Mouse (Mus musculus) layer of hippocampus, postnatal 25 days (tissue): Measurements from ENCODE around the gene Eif4g2. TPM values are rescaled to one million over a fixed set of nuclear protein-coding genes. Genes with fewer than 3 reads are reported as not detected.

Experiments
- DNase-seq, 2 experiments: peaks; one replicate each; pipeline ENCODE4 v3.0.0; 2022; ENCODE audit warnings: mixed read lengths in 2 of 2, low spot score in 1 of 2; ENCODE audit errors: extremely low spot score in 1 of 2
- total RNA-seq, 2 experiments: library from RNA; stranded (reverse); gene quantifications; 2 replicates each; pipeline ENCODE4 v1.2.3; 2021

Gene Eif4g2
- total RNA-seq, 2 experiments from 2014 or later = 649 to 659 TPM

DNA sequence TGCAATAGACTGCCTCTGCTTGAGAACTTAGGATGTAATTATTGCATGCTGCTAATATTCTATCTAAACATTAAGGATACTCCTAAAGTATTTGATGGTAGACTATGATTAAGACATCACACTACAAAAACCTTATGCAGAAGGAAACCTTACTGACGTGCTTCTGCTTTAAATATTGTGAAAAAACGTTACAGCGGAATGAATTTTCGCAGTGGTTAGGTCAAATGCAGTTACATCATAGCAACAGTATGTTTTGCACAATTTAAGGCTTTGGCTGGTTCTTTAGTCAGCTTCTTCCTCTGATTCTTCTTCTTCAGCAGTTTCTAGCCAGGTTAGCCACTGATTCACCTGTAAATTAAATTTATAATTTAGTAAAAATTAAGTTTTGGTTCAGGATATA lies 10.4 kb downstream of the Eif4g2 start:
- DNase-seq = no peak

DNA sequence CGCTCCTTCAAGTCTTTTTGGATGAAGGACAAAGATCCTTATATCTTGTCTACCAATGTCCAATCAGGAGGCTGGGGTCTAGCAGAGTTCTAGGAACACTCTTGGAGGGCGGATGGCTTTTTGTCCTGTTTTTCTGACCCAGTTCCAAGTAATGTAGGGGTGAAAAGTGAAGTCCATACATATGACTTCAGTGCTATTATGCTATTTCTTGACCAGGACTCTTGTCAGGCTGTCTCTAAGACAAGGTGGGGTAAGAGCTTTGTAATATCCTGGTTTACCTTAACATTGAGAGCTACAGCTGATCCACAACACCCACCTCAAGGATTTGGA lies 12.7 kb downstream of the Eif4g2 start:
- no peak for DNase-seq

DNA sequence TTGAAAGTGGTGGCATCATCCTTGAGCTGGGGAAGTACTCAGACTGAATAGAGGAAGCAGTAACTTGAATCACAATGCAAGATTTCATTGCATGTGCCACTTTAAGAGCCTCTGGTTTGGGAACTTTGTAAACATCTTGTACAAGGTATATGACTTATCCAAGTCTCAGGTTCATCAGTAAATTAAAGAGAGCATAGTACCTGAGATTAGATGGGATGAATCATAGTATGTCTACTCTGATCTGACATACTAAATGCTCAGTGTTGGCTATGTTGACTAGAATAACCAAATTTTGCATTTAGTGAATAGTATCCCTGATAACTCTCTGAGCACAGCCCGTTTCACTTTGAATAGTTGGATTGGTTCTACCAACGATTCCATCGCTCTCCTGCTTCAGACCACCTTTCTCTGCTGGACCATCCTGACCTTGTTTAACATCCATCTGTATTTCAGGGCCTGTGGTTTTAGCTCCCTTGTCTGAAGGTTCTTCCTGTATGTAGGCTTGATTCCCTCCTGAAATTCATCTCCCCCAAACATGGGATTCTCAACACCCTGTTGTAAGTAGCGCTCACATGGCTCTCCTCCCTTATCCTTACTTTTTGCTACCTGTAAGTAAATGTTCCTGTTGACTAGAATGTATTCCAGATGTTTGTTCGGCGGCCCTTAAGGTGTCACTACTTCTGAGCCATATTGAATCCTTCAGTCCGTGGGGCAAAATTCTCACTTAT lies 13.2 kb downstream of the Eif4g2 start:
- no peak for DNase-seq

DNA sequence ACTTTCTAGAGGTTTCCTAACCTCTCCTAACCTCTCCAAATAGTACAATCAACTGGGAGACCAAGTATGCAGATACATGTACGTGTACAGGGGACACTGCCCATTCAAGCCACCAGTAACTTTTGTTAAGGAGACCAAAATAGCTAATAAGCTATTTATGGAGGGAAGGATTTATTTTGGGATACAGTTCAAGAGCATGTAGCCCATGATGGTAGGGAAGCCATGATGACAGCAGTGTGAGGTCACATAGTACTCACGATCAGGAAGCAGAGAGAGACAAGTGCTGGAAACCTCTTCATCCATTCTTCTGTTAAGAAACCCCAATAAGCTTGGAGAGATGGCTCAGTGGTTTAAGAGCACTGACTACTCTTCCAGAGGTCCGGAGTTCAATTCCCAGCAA lies 14.6 kb downstream of the Eif4g2 start:
- no peak for DNase-seq

DNA sequence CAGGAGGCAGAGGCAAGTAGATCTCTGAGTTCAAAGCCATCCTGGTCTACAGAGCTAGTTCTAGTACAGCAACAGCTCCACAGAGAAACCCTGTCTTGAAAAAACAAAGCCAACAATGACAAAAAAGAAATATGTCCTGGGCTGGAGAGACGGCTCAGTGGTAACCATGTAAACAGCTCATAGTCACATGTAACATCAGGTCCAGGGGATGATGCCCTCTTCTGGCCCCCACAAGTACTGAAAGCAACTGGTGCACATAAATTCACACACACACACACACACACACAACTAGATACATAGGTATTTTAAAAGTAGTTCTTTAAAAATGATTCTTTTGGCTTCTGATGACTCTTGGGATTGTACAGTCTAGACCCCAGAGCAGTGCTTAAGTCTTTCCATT lies 19.9 kb downstream of the Eif4g2 start:
- no peak for DNase-seq

DNA sequence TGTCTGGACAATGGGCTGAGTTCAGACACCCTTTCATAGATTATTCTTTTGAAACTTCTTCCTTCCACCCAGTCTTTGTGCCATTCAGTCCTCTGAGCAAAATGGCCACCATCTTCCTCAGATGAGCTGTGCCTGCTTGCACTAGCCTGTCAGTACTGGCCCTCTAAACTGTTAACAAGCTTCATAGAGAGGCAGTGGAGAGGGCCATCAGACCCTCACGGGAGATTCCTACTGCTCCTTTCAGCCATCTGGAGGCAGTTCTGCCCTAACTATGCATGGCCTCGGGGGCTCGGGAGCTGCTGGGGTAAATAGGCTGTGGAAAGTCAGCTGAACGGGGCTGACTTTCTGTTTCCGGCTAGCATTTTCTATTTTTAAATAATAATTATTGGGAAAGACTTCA lies 23.3 kb downstream of the Eif4g2 start:
- no peak for DNase-seq

DNA sequence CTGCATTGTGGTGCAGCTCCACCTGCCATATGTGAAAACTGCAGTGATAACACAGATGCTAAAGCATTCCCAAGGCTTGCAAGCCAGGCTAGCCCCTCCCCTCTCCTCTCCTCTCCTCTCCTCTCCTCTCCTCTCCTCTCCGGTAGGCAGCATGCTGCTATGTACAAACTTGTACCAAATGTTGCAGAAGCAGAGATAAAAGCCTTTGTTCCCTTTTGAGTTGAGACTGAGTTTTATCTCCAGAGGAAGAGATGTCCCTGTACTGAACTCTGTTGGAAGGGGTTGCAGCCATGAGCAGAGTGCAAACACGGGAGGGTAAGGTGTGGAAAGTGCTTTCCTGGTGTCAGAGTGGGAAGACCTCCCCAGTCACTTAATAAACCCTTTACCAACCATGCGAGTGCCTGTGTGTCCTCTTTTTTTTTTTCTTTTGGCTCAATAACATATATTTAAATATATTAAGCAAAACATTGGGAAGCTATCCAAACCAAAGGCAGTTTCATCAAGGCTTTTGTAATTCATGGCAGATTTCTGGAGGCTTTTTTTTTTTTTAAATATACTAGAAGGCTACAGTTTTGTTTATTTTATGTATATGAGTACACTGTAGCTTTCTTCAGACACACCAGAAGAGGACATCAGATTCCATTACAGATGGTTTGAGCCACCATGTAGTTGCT lies 26.7 kb downstream of the Eif4g2 start:
- no peak for DNase-seq

DNA sequence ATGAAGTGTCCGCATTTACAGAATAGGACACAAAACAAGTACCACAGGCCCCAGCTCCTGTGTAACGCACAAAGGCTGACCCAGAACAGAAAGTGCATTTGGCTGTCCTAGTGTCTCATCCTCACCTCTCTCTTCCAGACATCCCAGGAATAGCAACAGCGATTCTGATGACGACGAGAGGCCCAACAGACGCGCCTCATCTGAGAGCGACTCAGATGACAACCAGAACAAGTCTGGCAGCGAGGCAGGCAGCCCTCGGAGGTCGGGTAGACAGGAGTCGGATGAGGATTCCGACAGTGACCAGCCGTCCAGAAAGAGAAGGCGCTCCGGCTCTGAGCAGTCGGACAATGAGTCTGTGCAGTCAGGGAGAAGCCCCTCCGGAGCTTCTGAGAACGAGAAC lies 27.6 kb downstream of the Eif4g2 start:
- DNase-seq = no peak

DNA sequence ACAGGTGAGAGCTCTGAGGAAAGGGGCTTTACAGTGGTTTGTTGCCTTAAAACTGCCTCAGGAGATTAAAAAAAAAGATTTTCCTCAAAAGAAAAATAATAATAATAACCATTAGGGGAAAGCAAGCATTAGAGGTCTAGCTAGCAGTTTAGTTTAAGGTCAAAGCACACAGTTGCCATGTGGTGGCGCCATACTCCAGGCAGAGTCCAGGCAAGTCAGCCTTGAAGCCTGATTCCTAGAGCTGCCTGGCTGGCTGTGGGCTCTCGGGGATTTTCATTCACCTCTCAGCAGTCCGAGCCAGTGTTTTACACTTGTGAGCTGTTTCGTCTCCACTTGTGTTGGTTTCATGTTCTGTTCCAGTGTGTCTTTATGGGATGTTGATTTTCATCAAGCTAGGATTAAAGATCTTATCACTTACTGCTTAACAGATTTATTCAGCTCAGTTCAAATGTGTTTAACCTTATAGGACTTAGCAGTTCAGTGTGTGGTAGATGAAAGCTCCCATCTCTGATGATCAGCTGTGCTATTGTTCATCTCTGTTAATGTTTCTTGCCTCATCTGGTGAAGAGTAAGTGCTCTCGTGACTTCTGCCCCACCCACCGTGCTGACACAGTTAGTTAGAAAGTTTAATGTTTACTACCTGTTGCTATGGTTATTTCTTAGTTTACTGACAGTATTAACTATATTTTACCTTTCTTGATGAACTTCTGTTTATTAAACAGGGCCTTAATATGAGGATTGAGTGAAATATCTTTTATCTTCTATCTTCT lies 33.0 kb downstream of the Eif4g2 start:
- peak; percentile 34 to 59 for DNase-seq

DNA sequence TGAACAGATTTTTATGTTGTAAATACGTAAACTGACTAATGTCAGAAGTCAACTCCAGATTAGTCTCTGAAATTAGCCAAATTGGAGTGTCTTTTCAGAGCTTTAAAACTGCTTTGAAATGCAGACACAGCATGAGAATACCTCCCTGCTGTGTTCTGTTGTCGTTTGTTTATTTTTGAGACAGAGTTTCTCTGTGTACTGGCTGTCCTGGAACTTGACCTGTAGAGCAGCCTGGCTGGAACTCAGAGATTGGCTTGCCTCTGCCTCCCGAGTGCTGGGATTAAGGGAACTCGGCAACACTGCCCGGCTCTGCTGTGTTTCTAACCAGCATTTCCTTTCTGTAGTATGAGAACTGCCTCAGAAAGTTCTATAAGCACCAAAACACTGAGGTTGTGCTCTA lies 33.9 kb downstream of the Eif4g2 start:
- DNase-seq = no peak

DNA sequence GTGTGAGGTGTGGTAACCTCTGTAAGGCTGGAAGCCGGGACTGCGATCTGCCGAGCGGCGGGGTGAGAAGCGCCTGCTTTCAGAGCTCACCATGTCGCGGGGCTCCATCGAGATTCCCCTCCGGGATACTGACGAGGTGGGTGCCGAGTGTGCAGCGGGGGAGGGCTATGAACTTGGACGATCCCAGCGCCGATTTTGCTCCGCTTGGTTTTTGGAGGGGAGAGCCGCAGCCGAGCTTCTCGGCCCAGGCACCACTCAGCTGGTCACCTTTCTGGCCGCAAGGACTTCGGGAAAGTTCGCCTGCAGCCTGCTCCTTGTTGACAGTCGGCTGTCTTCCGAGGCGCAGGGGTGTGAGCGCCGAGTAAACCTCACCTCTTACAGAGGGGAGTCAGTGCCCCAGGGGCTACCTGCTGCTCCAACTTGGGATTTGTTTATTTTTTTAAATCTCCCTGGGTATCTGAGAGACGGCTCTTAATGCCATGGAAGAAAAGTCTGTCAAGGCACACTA lies 53.7 kb downstream of the Eif4g2 start:
- no peak for DNase-seq

DNA sequence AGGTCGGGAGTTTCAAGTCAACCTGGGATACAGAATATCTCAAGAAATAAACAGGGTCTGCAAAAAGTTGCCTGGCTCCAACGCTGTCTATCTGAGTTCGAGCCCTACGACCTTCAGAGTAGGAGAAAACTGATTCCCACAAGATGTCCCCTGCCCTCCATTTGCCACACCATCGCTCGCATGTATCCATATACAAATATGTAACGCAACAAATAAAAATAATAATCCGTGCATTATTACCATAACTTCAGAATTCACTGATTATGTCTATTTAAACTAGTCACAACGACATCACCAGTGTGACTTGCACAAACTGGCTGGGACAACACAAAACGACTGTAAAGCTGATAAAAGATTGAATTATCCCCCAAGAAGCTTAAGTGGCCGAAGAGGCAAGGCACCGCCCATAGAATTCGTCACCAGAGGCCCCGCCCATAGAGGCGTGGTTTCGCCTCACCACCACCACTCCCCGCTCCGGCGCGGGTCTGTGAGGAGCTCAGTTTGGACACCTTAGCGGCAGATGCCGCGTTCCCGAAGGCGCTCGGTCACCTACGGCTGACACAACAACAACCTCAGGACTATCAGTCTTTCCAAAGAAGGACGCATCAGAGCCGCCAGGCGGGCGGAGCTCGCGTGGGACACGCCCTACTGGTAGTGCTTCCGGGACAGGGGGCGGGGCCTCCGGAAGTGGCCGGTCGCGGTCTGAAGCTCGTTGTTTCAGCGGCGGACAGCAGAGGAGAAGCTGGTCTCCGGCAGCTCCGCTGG lies 54.4 kb downstream of the Eif4g2 start, which contains the start of gene Ctr9:
Gene Ctr9 (plus strand): TSS at position 671 of the 765 bp plus-strand sequence.
- peak; percentile 86 to 97 for DNase-seq

DNA sequence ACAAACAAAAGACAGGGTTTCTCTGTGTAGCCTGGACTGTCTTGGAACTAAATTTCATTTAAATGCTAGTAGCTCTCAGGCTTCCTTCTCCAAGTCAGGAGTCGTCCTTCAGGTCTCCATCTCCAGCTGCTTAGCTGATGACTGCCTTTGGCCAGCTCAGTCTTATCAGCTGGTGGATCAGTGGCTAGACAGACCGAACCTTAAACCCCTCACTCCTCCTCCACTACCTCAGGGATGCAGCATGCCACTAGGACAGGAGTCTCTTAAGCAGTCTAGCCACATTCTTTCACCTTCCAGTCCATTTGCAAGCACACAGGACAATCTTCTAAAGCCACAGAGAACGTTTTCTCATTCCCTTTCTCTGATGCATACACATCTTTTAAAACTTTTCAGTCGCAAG lies 57.9 kb downstream of the Eif4g2 start:
- DNase-seq = no peak

DNA sequence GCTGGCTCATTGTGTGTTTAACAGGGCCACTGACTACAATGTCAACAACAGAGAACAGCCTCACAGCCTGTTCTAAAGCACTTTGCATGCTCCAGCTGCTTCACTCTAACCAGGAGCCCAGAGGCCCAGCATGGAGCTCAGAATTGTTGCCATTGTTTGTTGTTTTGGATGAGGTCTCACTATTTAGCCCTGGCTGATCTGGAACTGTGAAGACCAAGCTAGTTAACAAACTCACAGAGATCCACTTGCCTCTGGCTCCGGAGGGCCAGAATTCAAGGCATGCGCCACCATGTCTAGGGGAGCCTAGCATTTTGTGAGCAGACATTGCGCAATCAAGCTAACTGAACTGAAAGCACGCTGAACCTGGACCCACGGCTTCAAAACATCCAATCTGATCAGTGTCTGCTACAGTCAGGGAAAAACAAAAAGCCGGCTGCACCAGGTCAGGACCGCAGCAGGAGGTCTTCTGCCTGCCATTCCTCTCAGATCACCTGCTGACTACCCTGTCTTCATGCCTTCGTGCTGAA lies 58.7 kb downstream of the Eif4g2 start:
- DNase-seq = no peak

DNA sequence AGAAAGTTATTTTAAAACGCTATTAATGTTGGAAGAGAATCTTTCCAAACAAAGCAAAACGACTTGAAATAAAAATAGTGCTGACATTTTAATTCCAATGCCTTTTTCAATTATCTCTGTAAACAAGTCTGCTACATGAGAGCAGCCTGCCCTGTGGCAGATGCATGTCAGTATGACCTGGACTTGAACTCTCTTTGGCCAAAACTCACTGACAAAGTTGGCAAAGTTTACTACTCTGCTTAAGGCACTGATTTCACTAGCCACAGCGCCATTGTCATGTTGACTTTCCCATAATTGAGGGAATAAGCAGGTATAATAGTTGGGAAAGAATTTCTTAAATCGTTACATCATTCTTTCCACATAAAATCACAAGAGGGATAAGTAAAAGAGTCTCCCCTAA lies 62.0 kb downstream of the Eif4g2 start:
- no peak for DNase-seq

Other genes starting within 250 kb of the Eif4g2 start
- gene Rnf141, start 238.6 kb downstream of the Eif4g2 start, total RNA-seq = 10 to 100 TPM; 74.9 to 81.6 TPM
- 1 to 10 TPM in 1 of 2 experiments, under 1 TPM in 1; 0.85 to 1.5 TPM for gene Lyve1, start 219.8 kb downstream of the Eif4g2 start, total RNA-seq
- 1 to 10 TPM; 3.6 TPM for gene Mrvi1, start 100.6 kb downstream of the Eif4g2 start, total RNA-seq
- 10 to 100 TPM; 49.8 to 54.5 TPM for gene Ctr9, start 54.1 kb downstream of the Eif4g2 start, total RNA-seq